ENCODE assay signal across 9 mouse cellular contexts in the genomic region with DNA sequence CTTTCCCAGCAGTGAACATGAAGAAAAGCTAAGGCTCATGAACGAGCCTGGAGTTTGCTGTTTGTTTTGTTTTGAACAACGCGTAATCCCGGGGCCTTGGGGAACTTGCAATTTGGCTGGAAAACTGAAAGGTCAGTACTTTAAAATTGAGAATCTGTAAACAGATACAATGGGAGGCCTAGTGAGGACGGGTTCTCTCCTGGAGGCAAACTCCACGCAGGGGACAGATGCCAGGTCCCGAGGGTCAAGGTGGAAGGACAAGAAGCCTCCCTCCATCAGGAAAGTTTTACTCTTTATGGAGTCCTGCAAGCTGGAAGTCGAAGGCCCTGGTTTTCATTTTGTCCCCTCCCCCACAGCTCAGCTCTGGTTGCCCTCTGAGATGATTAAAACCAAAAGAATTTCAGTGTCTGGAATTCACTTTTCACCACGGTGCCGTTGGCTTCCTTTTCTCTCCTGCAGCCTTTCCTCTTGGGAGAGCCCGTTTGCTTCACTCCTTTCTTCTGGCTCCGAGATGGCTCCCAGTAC. TPM values are rescaled to one million over a fixed set of nuclear protein-coding genes. Genes with fewer than 3 reads are reported as not detected.
DNase-seq lines count a peak whose midpoint lies in the region; ATAC-seq lines count a peak whose summit lies in the region.
"Had no signal": no experiment of that assay in that cellular context is flagged by ENCODE, and none has a peak within 500 bp of the region (broad histone marks: within the 10 kb centered on the region; RNA-seq: fewer than 3 reads in every experiment).

No protein-coding gene starts in this region.

- peak overlapping the region; percentile 28 for H3K4me2 ChIP-seq in embryonic facial prominence, embryonic 15.5 days (replicated peaks)
- peak overlapping the region; percentile 14; the same call in 1 of the 2 replicates for H3K4me2 ChIP-seq in hindbrain, embryonic 12.5 days (replicated peaks)
- no peak overlapping the region for H3K4me2 ChIP-seq in liver, embryonic 13.5 days

- no peak overlapping the region for H3K4me3 ChIP-seq in embryonic facial prominence, embryonic 15.5 days (replicated peaks)
- H3K4me3 ChIP-seq in hindbrain, embryonic 12.5 days = no peak overlapping the region
- no peak overlapping the region for H3K4me3 ChIP-seq in liver, embryonic 13.5 days (replicated peaks)

- peak overlapping the region; percentile 93 for H3K27ac ChIP-seq in embryonic facial prominence, embryonic 15.5 days (replicated peaks)
- peak overlapping the region; percentile 73 for H3K27ac ChIP-seq in hindbrain, embryonic 12.5 days
- H3K27ac ChIP-seq in liver, embryonic 13.5 days = peak overlapping the region; percentile 48

- 7% methylated on average over 12 of the region's 12 CpGs for WGBS in embryonic facial prominence, embryonic 15.5 days
- 25% methylated on average over 12 of the region's 12 CpGs for WGBS in hindbrain, embryonic 12.5 days
- 35% methylated on average over 12 of the region's 12 CpGs for WGBS in liver, embryonic 13.5 days (ENCODE audit: insufficient replicate concordance)

- no peak overlapping the region for H3K9ac ChIP-seq in embryonic facial prominence, embryonic 15.5 days
- no peak overlapping the region for H3K9ac ChIP-seq in hindbrain, embryonic 12.5 days
- H3K9ac ChIP-seq in liver, embryonic 13.5 days = no peak overlapping the region

- no peaks in the 10 kb centered on the region for H3K9me3 ChIP-seq in embryonic facial prominence, embryonic 15.5 days (replicated peaks)
- no peaks in the 10 kb centered on the region for H3K9me3 ChIP-seq in hindbrain, embryonic 12.5 days (replicated peaks)
- H3K9me3 ChIP-seq in liver, embryonic 13.5 days (replicated peaks) = no peaks in the 10 kb centered on the region

- 0 out of 2 replicates have a peak, but pooled peaks cover 2% of the 10 kb centered on the region for H3K36me3 ChIP-seq in embryonic facial prominence, embryonic 15.5 days
- 0 out of 2 replicates have a peak, but pooled peaks cover 3% of the 10 kb centered on the region for H3K36me3 ChIP-seq in hindbrain, embryonic 12.5 days
- no peaks in the 10 kb centered on the region for H3K36me3 ChIP-seq in liver, embryonic 13.5 days

- peak; percentile 76 for DNase-seq in adrenal gland, postnatal 10 days
- DNase-seq in liver, embryonic 13.5 days = no peak
- DNase-seq in ovary, postnatal 14 days (ENCODE audit: low spot score) = peak; percentile 42
- DNase-seq in layer of hippocampus, adult 11-12 months (ENCODE audit: low spot score) = no peak
- no peak for DNase-seq in layer of hippocampus, postnatal 25 days (ENCODE audit: extremely low spot score in 1 of 2, low spot score in 1 of 2)

- peak; percentile 64 for ATAC-seq in embryonic facial prominence, embryonic 15.5 days (ENCODE audit: insufficient number of reproducible peaks, low FRiP score, low TSS enrichment, low read depth)
- ATAC-seq in hindbrain, embryonic 12.5 days (ENCODE audit: low FRiP score) = no peak
- no peak for ATAC-seq in liver, embryonic 13.5 days (ENCODE audit: low read depth)
- no peak for ATAC-seq in monocyte, adult 5-6 weeks (replicated peaks; ENCODE audit: insufficient number of reproducible peaks, low FRiP score, low TSS enrichment, poor library complexity, severe bottlenecking)

- no peaks in the 10 kb centered on the region for H3K27me3 ChIP-seq in embryonic facial prominence, embryonic 15.5 days
- no peaks in the 10 kb centered on the region for H3K27me3 ChIP-seq in hindbrain, embryonic 12.5 days
- no peaks in the 10 kb centered on the region for H3K27me3 ChIP-seq in liver, embryonic 13.5 days

- H3K4me1 ChIP-seq in embryonic facial prominence, embryonic 15.5 days = peaks cover 81% of the 10 kb centered on the region
- peaks cover 86% of the 10 kb centered on the region for H3K4me1 ChIP-seq in hindbrain, embryonic 12.5 days
- H3K4me1 ChIP-seq in liver, embryonic 13.5 days (replicated peaks) = peaks cover 6% of the 10 kb centered on the region

RNA-seq across cellular contexts. Expression of gene Kirrel, which starts 16.7 kb away (rescaled TPM):
- total RNA-seq in adrenal gland, postnatal 10 days (2021) = 10 to 100 TPM; 17.3 to 17.5 TPM
- polyA plus RNA-seq in embryonic facial prominence, embryonic 15.5 days (2015; fragmentation: Nextera tagmentation; extraction: Ambion mirVana) = 19.6 and 20.1 TPM in 2 replicates
- polyA plus RNA-seq in hindbrain, embryonic 12.5 days (2016; fragmentation: Nextera tagmentation; extraction: Ambion mirVana) = 17.3 and 17.7 TPM in 2 replicates
- polyA plus RNA-seq in liver, embryonic 13.5 days (2015; fragmentation: Nextera tagmentation; extraction: Ambion mirVana) = 1.2 and 1.4 TPM in 2 replicates
- total RNA-seq in layer of hippocampus, postnatal 25 days (2021) = 1 to 10 TPM; 3.4 TPM
- total RNA-seq in monocyte, adult 5-6 weeks (2017) = not detected in 3 replicates
- total RNA-seq: neutrophil, adult 5-6 weeks had no signal

Comparison
In these comparisons a context has a peak if more than half of its experiments do, and no peak if none do; other contexts are left out.
1. DNase-seq: peak in adrenal gland, postnatal 10 days (single experiment) and ovary, postnatal 14 days (single experiment); none in liver, embryonic 13.5 days (single experiment), layer of hippocampus, adult 11-12 months (single experiment) and layer of hippocampus, postnatal 25 days (0 of 2).
2. RNA of gene Kirrel, which starts 16.7 kb away (total RNA-seq): 17.3 to 17.5 TPM in adrenal gland, postnatal 10 days; 3.4 TPM in layer of hippocampus, postnatal 25 days and not detected in monocyte, adult 5-6 weeks; every median in the first group is over 4 times any median in the second.
3. Peak in every context shown above with its lines, with median percentiles within 50 percentile points of each other: H3K27ac ChIP-seq.